Mouse (Mus musculus) myocyte (in vitro differentiated cells): ENCODE data around the gene Ctdsp2. TPM values are rescaled to one million over a fixed set of nuclear protein-coding genes. Genes with fewer than 3 reads are reported as not detected.

Experiments
- H3K27me3 ChIP-seq: one replicate; pipeline ENCODE4 v1.6.1; 2011; ENCODE audit not compliant: control insufficient read depth, insufficient read depth, insufficient read length
- H3K36me3 ChIP-seq: one replicate; pipeline ENCODE4 v1.6.1; 2011; ENCODE audit not compliant: control insufficient read depth, insufficient read depth
- H3K4me2 ChIP-seq: one replicate; pipeline ENCODE4 v1.6.1; 2011; ENCODE audit warnings: low read depth, control low read depth
- H3K4me3 ChIP-seq: one replicate; pipeline ENCODE4 v1.5.1; 2011; ENCODE audit warnings: mild to moderate bottlenecking, control low read depth, moderate library complexity
- H3K79me2 ChIP-seq: one replicate; pipeline ENCODE4 v1.6.1; 2011; ENCODE audit not compliant: control insufficient read depth, insufficient read depth
- H3ac ChIP-seq: one replicate; pipeline ENCODE4 v1.6.1; 2011; ENCODE audit not compliant: control insufficient read depth, insufficient read length
- CEBPB ChIP-seq: IDR thresholded peaks from 2 replicates; pipeline ENCODE4 v1.6.1; 2011; ENCODE audit warnings: mild to moderate bottlenecking, moderate library complexity; ENCODE audit not compliant: poor library complexity, insufficient read depth, severe bottlenecking
- E2F4 ChIP-seq: IDR thresholded peaks from one replicate; pipeline ENCODE4 v1.6.1; 2011; ENCODE audit warnings: mild to moderate bottlenecking, control low read depth, moderate library complexity; ENCODE audit not compliant: insufficient read depth
- MAX ChIP-seq: IDR thresholded peaks from one replicate; pipeline ENCODE4 v1.6.1; 2011; ENCODE audit warnings: low read depth, mild to moderate bottlenecking, control low read depth
- MYOD1 ChIP-seq, 3 experiments: IDR thresholded peaks; one replicate each; pipeline ENCODE4 v1.6.1; 2011; ENCODE audit warnings: control low read depth in 2 of 3, low read depth in 2 of 3, mild to moderate bottlenecking in 2 of 3, moderate library complexity in 1 of 3; ENCODE audit not compliant: insufficient read length in 2 of 3, control insufficient read depth in 1 of 3
- MYOG ChIP-seq, 3 experiments: IDR thresholded peaks; one replicate each; pipeline ENCODE4 v1.6.1; 2011; ENCODE audit warnings: control low read depth in 2 of 3, low read depth in 2 of 3, mild to moderate bottlenecking in 2 of 3; ENCODE audit not compliant: insufficient read length in 2 of 3, control insufficient read depth in 1 of 3, insufficient read depth in 1 of 3
- POLR2A ChIP-seq: IDR thresholded peaks from one replicate; pipeline ENCODE4 v1.6.1; 2011; ENCODE audit warnings: low read depth, mild to moderate bottlenecking, control low read depth, moderate library complexity; ENCODE audit not compliant: insufficient read length
- POLR2AphosphoS2 ChIP-seq: IDR thresholded peaks from one replicate; pipeline ENCODE4 v1.6.1; 2011; ENCODE audit warnings: low read depth, control low read depth; ENCODE audit not compliant: insufficient read length
- REST ChIP-seq: IDR thresholded peaks from one replicate; pipeline ENCODE4 v1.6.1; 2011; ENCODE audit warnings: mild to moderate bottlenecking, control low read depth, moderate library complexity; ENCODE audit not compliant: insufficient read depth, insufficient read length
- SRF ChIP-seq: IDR thresholded peaks from one replicate; pipeline ENCODE4 v1.6.1; 2011; ENCODE audit warnings: low read depth; ENCODE audit not compliant: control insufficient read depth, insufficient read length
- TCF12 ChIP-seq: IDR thresholded peaks from one replicate; pipeline ENCODE4 v1.6.1; 2011; ENCODE audit warnings: mild to moderate bottlenecking, control low read depth; ENCODE audit not compliant: poor library complexity, insufficient read depth, severe bottlenecking
- TCF3 ChIP-seq: IDR thresholded peaks from one replicate; pipeline ENCODE4 v1.6.1; 2011; ENCODE audit warnings: low read depth, control low read depth; ENCODE audit not compliant: insufficient read length
- USF1 ChIP-seq: IDR thresholded peaks from one replicate; pipeline ENCODE4 v1.6.1; 2011; ENCODE audit warnings: low read depth, mild to moderate bottlenecking, control low read depth, moderate library complexity
- polyA plus RNA-seq: library from polyadenylated mRNA; unstranded; fragments of >200 nt; fragmentation: generic; extraction: Trizol; gene quantifications from one replicate; pipeline ENCODE4 v1.2.1, GENCODE M21; 2012; ENCODE audit warnings: missing spikeins

The Ctdsp2 gene
- polyA plus RNA-seq, 1 experiment, result 65.0 TPM

- no peaks in the 10 kb centered on the region for H3K27me3 ChIP-seq
- no peak for TF ChIP-seq CEBPB
- TF ChIP-seq TCF3, result no peak
- no peak for TF ChIP-seq POLR2AphosphoS2
- peak in 1 of 3 experiments; percentile 63 for TF ChIP-seq MYOD1 (IDR thresholded peaks at IDR 0.05; ENCODE audit: control insufficient read depth in 1 of 3, insufficient read length in 2 of 3, low read depth in 2 of 3)
- H3K4me2 ChIP-seq, result peak overlapping the region; percentile 58
- H3ac ChIP-seq, result no peak overlapping the region
- no peak overlapping the region for H3K4me3 ChIP-seq
- H3K36me3 ChIP-seq, result no peaks in the 10 kb centered on the region
- H3K79me2 ChIP-seq, result no peaks in the 10 kb centered on the region
These were observed 42.7 kb upstream of the Ctdsp2 start for GRCm38 (mm10) chr10:126935556-126936381.

GRCm38 (mm10) chr10:126940949-126941348, 37.6 kb upstream of the Ctdsp2 start:
- no peak for TF ChIP-seq MAX
- TF ChIP-seq SRF, result no peak
- TF ChIP-seq USF1, result no peak
- no peak for TF ChIP-seq MYOD1 (IDR thresholded peaks at IDR 0.05; ENCODE audit: control insufficient read depth in 1 of 3, insufficient read length in 2 of 3, low read depth in 2 of 3)
- TF ChIP-seq TCF12, result no peak
- TF ChIP-seq E2F4, result no peak
- TF ChIP-seq CEBPB, result no peak
- no peak for TF ChIP-seq REST
- no peak for TF ChIP-seq MYOG (IDR thresholded peaks at IDR 0.05; ENCODE audit: control insufficient read depth in 1 of 3, insufficient read depth in 1 of 3, insufficient read length in 2 of 3, low read depth in 2 of 3)
- H3K27me3 ChIP-seq, result no peaks in the 10 kb centered on the region
- H3K4me2 ChIP-seq, result no peak overlapping the region
- no peak overlapping the region for H3K4me3 ChIP-seq
- H3K36me3 ChIP-seq, result no peaks in the 10 kb centered on the region
- H3ac ChIP-seq, result no peak overlapping the region
- no peaks in the 10 kb centered on the region for H3K79me2 ChIP-seq

- no peak overlapping the region for H3ac ChIP-seq
- H3K36me3 ChIP-seq, result no peaks in the 10 kb centered on the region
- TF ChIP-seq SRF, result no peak
- no peak for TF ChIP-seq MYOD1 (IDR thresholded peaks at IDR 0.05; ENCODE audit: control insufficient read depth in 1 of 3, insufficient read length in 2 of 3, low read depth in 2 of 3)
- no peak for TF ChIP-seq E2F4
- TF ChIP-seq USF1, result no peak
- TF ChIP-seq CEBPB, result no peak
- TF ChIP-seq MYOG (IDR thresholded peaks at IDR 0.05; ENCODE audit: control insufficient read depth in 1 of 3, insufficient read depth in 1 of 3, insufficient read length in 2 of 3, low read depth in 2 of 3), result no peak
- no peak for TF ChIP-seq POLR2A
- TF ChIP-seq REST, result no peak
- no peak for TF ChIP-seq TCF12
- TF ChIP-seq MAX, result no peak
- TF ChIP-seq TCF3, result no peak
- no peak for TF ChIP-seq POLR2AphosphoS2
- H3K4me2 ChIP-seq, result no peak overlapping the region
- no peak overlapping the region for H3K4me3 ChIP-seq
- H3K79me2 ChIP-seq, result no peaks in the 10 kb centered on the region
- H3K27me3 ChIP-seq, result no peaks in the 10 kb centered on the region
These were observed 33.0 kb upstream of the Ctdsp2 start for GRCm38 (mm10) chr10:126945531-126945930.

- Histone ChIP-seq H3K36me3 (no peaks in the 10 kb centered on the region), H3ac (no peak overlapping the region), H3K27me3 (no peaks in the 10 kb centered on the region), H3K4me2 (no peak overlapping the region), H3K79me2 (no peaks in the 10 kb centered on the region), H3K4me3 (no peak overlapping the region)
- TF ChIP-seq TCF12 (no peak), MYOG (IDR thresholded peaks at IDR 0.05; ENCODE audit: control insufficient read depth in 1 of 3, insufficient read depth in 1 of 3, insufficient read length in 2 of 3, low read depth in 2 of 3) (no peak), MAX (no peak), SRF (no peak), TCF3 (no peak), MYOD1 (IDR thresholded peaks at IDR 0.05; ENCODE audit: control insufficient read depth in 1 of 3, insufficient read length in 2 of 3, low read depth in 2 of 3) (no peak), USF1 (no peak), POLR2AphosphoS2 (no peak), REST (no peak), CEBPB (no peak), POLR2A (no peak), E2F4 (no peak)
These were observed 28.7 kb upstream of the Ctdsp2 start for GRCm38 (mm10) chr10:126949824-126950223.

GRCm38 (mm10) chr10:126950572-126950971, 27.9 kb upstream of the Ctdsp2 start:
- no peak overlapping the region for H3K4me2 ChIP-seq
- no peak overlapping the region for H3ac ChIP-seq
- H3K27me3 ChIP-seq, result no peaks in the 10 kb centered on the region
- H3K36me3 ChIP-seq, result no peaks in the 10 kb centered on the region
- no peak overlapping the region for H3K4me3 ChIP-seq
- H3K79me2 ChIP-seq, result no peaks in the 10 kb centered on the region
- TF ChIP-seq USF1 (no peak), REST (no peak), TCF12 (no peak), MYOG (IDR thresholded peaks at IDR 0.05; ENCODE audit: control insufficient read depth in 1 of 3, insufficient read depth in 1 of 3, insufficient read length in 2 of 3, low read depth in 2 of 3) (no peak), CEBPB (no peak), TCF3 (no peak), MYOD1 (IDR thresholded peaks at IDR 0.05; ENCODE audit: control insufficient read depth in 1 of 3, insufficient read length in 2 of 3, low read depth in 2 of 3) (peak; percentile 27 to 86 (median 33)), E2F4 (no peak)
